22 mouse cellular contexts compared by ENCODE assay signal in the genomic region with DNA sequence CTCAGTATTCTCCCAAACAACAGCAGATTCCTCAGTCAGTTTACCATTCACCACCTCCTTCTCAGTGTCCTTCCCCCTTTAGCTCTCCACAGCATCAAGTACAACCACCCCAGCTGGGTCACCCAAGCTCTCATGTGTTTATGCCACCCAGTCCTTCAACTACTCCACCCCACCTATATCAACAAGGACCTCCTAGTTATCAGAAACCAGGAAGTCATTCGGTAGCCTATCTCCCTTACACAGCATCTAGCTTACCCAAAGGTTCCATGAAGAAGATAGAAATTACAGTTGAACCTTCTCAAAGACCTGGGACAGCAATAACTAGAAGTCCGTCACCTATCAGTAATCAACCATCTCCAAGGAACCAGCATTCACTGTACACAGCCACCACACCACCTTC. TPM values are rescaled to one million over a fixed set of nuclear protein-coding genes. Genes with fewer than 3 reads are reported as not detected.
A peak's percentile ranks its signal among the peaks of the same experiment; 100 is the strongest.
DNase-seq lines count a peak whose midpoint lies in the region; ATAC-seq and TF ChIP-seq lines count a peak whose summit lies in the region.
"Had no signal": no experiment of that assay in that cellular context is flagged by ENCODE, and none has a peak within 500 bp of the region (broad histone marks: within the 10 kb centered on the region; RNA-seq: fewer than 3 reads in every experiment).

No protein-coding gene starts in this region.

- peak overlapping the region; percentile 29; the same call in 1 of the 2 replicates for H3K27ac ChIP-seq in MEL (ENCODE audit: control insufficient read depth, low read depth, low read length)
- peak overlapping the region; percentile 92 for H3K27ac ChIP-seq in liver, embryonic 16.5 days (ENCODE audit: low read length)
- no peak overlapping the region for H3K27ac ChIP-seq in thymus, adult 2 months (ENCODE audit: control insufficient read depth, insufficient read depth, low read length)
- no peak overlapping the region for H3K27ac ChIP-seq in hindbrain, embryonic 16.5 days (ENCODE audit: low read depth, low read length)
- no peak overlapping the region for H3K27ac ChIP-seq in forebrain, embryonic 14.5 days (ENCODE audit: low read depth, low read length)
- H3K27ac ChIP-seq: left cerebral cortex, adult 2 months had no signal

- no peaks in the 10 kb centered on the region for H3K27me3 ChIP-seq in MEL (ENCODE audit: control insufficient read depth in 1 of 2, insufficient read depth in 2 of 2, low read length in 2 of 2)
- no peaks in the 10 kb centered on the region for H3K27me3 ChIP-seq in liver, embryonic 16.5 days (ENCODE audit: control insufficient read depth, insufficient read depth, low read depth, low read length)
- no peaks in the 10 kb centered on the region for H3K27me3 ChIP-seq in thymus, adult 2 months (ENCODE audit: control insufficient read depth, insufficient read depth, low read length)
- H3K27me3 ChIP-seq in hindbrain, embryonic 16.5 days (replicated peaks; ENCODE audit: control insufficient read depth, insufficient read depth, low read length): no peaks in the 10 kb centered on the region
- no peaks in the 10 kb centered on the region for H3K27me3 ChIP-seq in forebrain, embryonic 14.5 days (replicated peaks; ENCODE audit: control insufficient read depth, insufficient read depth, low read length)

- peak; percentile 65 for DNase-seq in MEL (ENCODE audit: low read depth, low spot score)
- DNase-seq in c-Kit-negative CD71-positive TER-119-positive erythroid progenitor cells, embryonic 14.5 days (ENCODE audit: low read depth, low spot score): peak; percentile 48
- DNase-seq in thymus, adult 2 months: no peak
- DNase-seq in forebrain, embryonic 14.5 days (ENCODE audit: low spot score): no peak
- no peak for DNase-seq in heart, adult 9 months (ENCODE audit: low spot score in 2 of 2)
- DNase-seq: adrenal gland, adult 2 months; B cell, adult 2 months; cerebellum, adult 11-12 months; cerebellum, postnatal 14 days; gastrocnemius, postnatal 36 days; heart, postnatal 10 days; kidney, adult 9 months; kidney, postnatal 36 days; lung, adult 2 months; retina, postnatal 1 day had no signal

- no peak overlapping the region for H3K9ac ChIP-seq in MEL (ENCODE audit: control insufficient read depth, low read depth, low read length, poor library complexity, severe bottlenecking)
- H3K9ac ChIP-seq in liver, embryonic 16.5 days (ENCODE audit: low read depth, low read length): peak overlapping the region; percentile 41
- H3K9ac ChIP-seq in hindbrain, embryonic 16.5 days (ENCODE audit: low read depth, low read length): no peak overlapping the region
- H3K9ac ChIP-seq in forebrain, embryonic 14.5 days (ENCODE audit: low read length): no peak overlapping the region

- ATAC-seq in erythroid progenitor cell, adult 5-6 weeks (replicated peaks; ENCODE audit: low FRiP score, poor library complexity, severe bottlenecking): peak; percentile 95
- peak; percentile 99 for ATAC-seq in liver, embryonic 16.5 days (ENCODE audit: low read depth)
- ATAC-seq in hindbrain, embryonic 16.5 days: no peak
- ATAC-seq in forebrain, embryonic 14.5 days: no peak
- ATAC-seq: forebrain, embryonic 16.5 days had no signal

- TF ChIP-seq EP300 in MEL (IDR thresholded peaks at IDR 0.05; ENCODE audit: low read depth in 1 of 2, low read length in 2 of 2): peak; percentile 58 to 79

- no peaks in the 10 kb centered on the region for H3K9me3 ChIP-seq in MEL (replicated peaks; ENCODE audit: insufficient read depth, low read length)
- H3K9me3 ChIP-seq in liver, embryonic 16.5 days (replicated peaks; ENCODE audit: control insufficient read depth, low read length): no peaks in the 10 kb centered on the region
- H3K9me3 ChIP-seq in hindbrain, embryonic 16.5 days (ENCODE audit: control insufficient read depth, low read length): no peaks in the 10 kb centered on the region
- no peaks in the 10 kb centered on the region for H3K9me3 ChIP-seq in forebrain, embryonic 14.5 days (replicated peaks; ENCODE audit: control insufficient read depth, low read length)

- H3K4me1 ChIP-seq in MEL (ENCODE audit: control insufficient read depth in 1 of 2, insufficient read depth in 2 of 2, low read length in 2 of 2): peaks cover 0 to 6% of the 10 kb centered on the region in 2 experiments; a peak in 2 of 4 replicates
- no peaks in the 10 kb centered on the region; the same call in 1 of the 2 replicates for H3K4me1 ChIP-seq in liver, embryonic 16.5 days (ENCODE audit: control insufficient read depth, low read depth, low read length)
- no peaks in the 10 kb centered on the region for H3K4me1 ChIP-seq in thymus, adult 2 months (replicated peaks; ENCODE audit: control insufficient read depth, insufficient read depth, low read length)
- H3K4me1 ChIP-seq in hindbrain, embryonic 16.5 days (ENCODE audit: control insufficient read depth, insufficient read depth, low read depth, low read length): no peaks in the 10 kb centered on the region
- no peaks in the 10 kb centered on the region for H3K4me1 ChIP-seq in forebrain, embryonic 14.5 days (ENCODE audit: control insufficient read depth, insufficient read depth, low read length)

- peaks cover 5 to 6% of the 10 kb centered on the region in 2 experiments for H3K36me3 ChIP-seq in MEL (ENCODE audit: control insufficient read depth in 1 of 2, insufficient read depth in 2 of 2, low read length in 2 of 2)
- H3K36me3 ChIP-seq in liver, embryonic 16.5 days (ENCODE audit: control insufficient read depth, insufficient read depth): peaks cover 3% of the 10 kb centered on the region; the same call in 1 of the 2 replicates
- no peaks in the 10 kb centered on the region for H3K36me3 ChIP-seq in thymus, adult 2 months (ENCODE audit: control insufficient read depth, insufficient read depth, low read length)
- H3K36me3 ChIP-seq in hindbrain, embryonic 16.5 days (ENCODE audit: control insufficient read depth, insufficient read depth, low read length): no peaks in the 10 kb centered on the region
- 0 out of 2 replicates have a peak, but pooled peaks cover 5% of the 10 kb centered on the region for H3K36me3 ChIP-seq in forebrain, embryonic 14.5 days (ENCODE audit: control insufficient read depth, insufficient read depth, low read length)

- H3K4me2 ChIP-seq in liver, embryonic 16.5 days (ENCODE audit: low read depth, low read length): peak overlapping the region; percentile 53
- no peak overlapping the region for H3K4me2 ChIP-seq in hindbrain, embryonic 16.5 days (ENCODE audit: low read length)
- no peak overlapping the region for H3K4me2 ChIP-seq in forebrain, embryonic 14.5 days (ENCODE audit: low read length)
- H3K4me2 ChIP-seq: heart, embryonic 11.5 days; midbrain, embryonic 11.5 days had no signal

- TF ChIP-seq CTCF in MEL (IDR thresholded peaks at IDR 0.05 in 2 of 3, conservative IDR thresholded peaks at IDR 0.05 in 1 of 3; ENCODE audit: control insufficient read depth in 1 of 3, insufficient read depth in 1 of 3, low read depth in 2 of 3, low read length in 3 of 3, poor library complexity in 1 of 3, severe bottlenecking in 1 of 3): no peak
- no peak for TF ChIP-seq CTCF in thymus, adult 2 months (IDR thresholded peaks at IDR 0.05; ENCODE audit: borderline replicate concordance, control insufficient read depth, extremely low read depth, insufficient read depth, low read length, poor library complexity)

- TF ChIP-seq POLR2A in MEL (IDR thresholded peaks at IDR 0.05; ENCODE audit: control insufficient read depth in 1 of 2, insufficient read depth in 1 of 2, low read depth in 1 of 2, low read length in 2 of 2, poor library complexity in 1 of 2): no peak
- no peak for TF ChIP-seq POLR2A in thymus, adult 2 months (IDR thresholded peaks at IDR 0.05; ENCODE audit: control insufficient read depth, extremely low read depth, insufficient read depth, low read length, poor library complexity)

- no peak for TF ChIP-seq RAD21 in MEL (IDR thresholded peaks at IDR 0.05; ENCODE audit: low read depth, low read length)

- 39% methylated on average over 2 of the region's 2 CpGs for WGBS in liver, embryonic 16.5 days (ENCODE audit: insufficient replicate concordance)
- 98% methylated on average over 2 of the region's 2 CpGs for WGBS in thymus, adult 2 months
- WGBS in hindbrain, embryonic 16.5 days: 98% methylated on average over 2 of the region's 2 CpGs
- WGBS in forebrain, embryonic 14.5 days: 96% methylated on average over 2 of the region's 2 CpGs

- no peaks in the 10 kb centered on the region for H3K79me2 ChIP-seq in MEL (ENCODE audit: control insufficient read depth, insufficient read depth, low read length, poor library complexity)

- H3K4me3 ChIP-seq in MEL (ENCODE audit: control insufficient read depth in 1 of 2, insufficient read depth in 1 of 2, low read depth in 2 of 2, low read length in 2 of 2): no peak overlapping the region
- peak overlapping the region; percentile 51 for H3K4me3 ChIP-seq in liver, embryonic 16.5 days (ENCODE audit: low read depth, low read length)
- no peak overlapping the region for H3K4me3 ChIP-seq in thymus, adult 2 months (ENCODE audit: control insufficient read depth, insufficient read depth, low read length)
- no peak overlapping the region for H3K4me3 ChIP-seq in hindbrain, embryonic 16.5 days (ENCODE audit: low read length)
- no peak overlapping the region for H3K4me3 ChIP-seq in forebrain, embryonic 14.5 days (ENCODE audit: low read depth, low read length)
- H3K4me3 ChIP-seq: left cerebral cortex, adult 2 months had no signal

TF ChIP-seq in MEL, 35 proteins besides CTCF, POLR2A, EP300 and RAD21 (continues in another document):
- TF ChIP-seq ELF1 (IDR thresholded peaks at IDR 0.05; ENCODE audit: low read depth, low read length) (no peak), TCF12 (IDR thresholded peaks at IDR 0.05; ENCODE audit: low read depth, low read length) (peak; percentile 36; the same call in 1 of the 2 replicates), ZC3H11A (IDR thresholded peaks at IDR 0.05; ENCODE audit: low read depth, low read length) (no peak), MYB (IDR thresholded peaks at IDR 0.05; ENCODE audit: low read depth, low read length) (no peak), JUND (IDR thresholded peaks at IDR 0.05; ENCODE audit: low read depth, low read length) (no peak), POLR2AphosphoS2 (IDR thresholded peaks at IDR 0.05; ENCODE audit: low read length) (no peak), RCOR1 (IDR thresholded peaks at IDR 0.05; ENCODE audit: low read depth, low read length) (no peak), GABPA (IDR thresholded peaks at IDR 0.05; ENCODE audit: low read depth, low read length) (no peak)

RNA-seq across cellular contexts. Expression of a gene that starts 40.9 kb away (rescaled TPM):
- 5.2 and 7.3 TPM in 2 replicates for total RNA-seq in MEL (2012; rRNA removed)
- 10 to 100 TPM in 1 of 2 experiments, not detected in 1; 12.8 TPM for polyA plus RNA-seq in MEL (2012; ENCODE audit: insufficient read depth in 1 of 2, insufficient read length in 2 of 2, low read depth in 1 of 2, low replicate concordance in 2 of 2, missing spikeins in 1 of 2)
- 64.1 and 97.3 TPM in 2 replicates for total RNA-seq in erythroid progenitor cell, adult 5-6 weeks (2015; ENCODE audit: low replicate concordance)
- total RNA-seq in erythroid progenitor cell, adult 5-6 weeks (2017; ENCODE audit: low replicate concordance): 47.0 and 54.3 TPM in 2 replicates
- 7.4 and 8.7 TPM in 2 replicates for polyA plus RNA-seq in liver, embryonic 16.5 days (2015; fragmentation: Nextera tagmentation; extraction: Ambion mirVana)
- 7.0 and 10.4 TPM in 2 replicates for polyA plus RNA-seq in thymus, adult 2 months (2012; rRNA removed)
- 6.4 and 8.1 TPM in 2 replicates for polyA plus RNA-seq in hindbrain, embryonic 16.5 days (2015; fragmentation: Nextera tagmentation; extraction: Ambion mirVana)
- polyA plus RNA-seq in forebrain, embryonic 14.5 days (2014; fragmentation: Nextera tagmentation; extraction: Ambion mirVana): 6.1 and 6.4 TPM in 2 replicates

Comparison
In these comparisons a context has a peak if more than half of its experiments do, and no peak if none do; other contexts are left out.
1. DNase-seq: peak in MEL (single experiment) and c-Kit-negative CD71-positive TER-119-positive erythroid progenitor cells, embryonic 14.5 days (single experiment); none in thymus, adult 2 months (single experiment), forebrain, embryonic 14.5 days (single experiment) and heart, adult 9 months (0 of 2).
2. H3K27ac ChIP-seq: peak in MEL (single experiment) and liver, embryonic 16.5 days (single experiment); none in thymus, adult 2 months (single experiment), hindbrain, embryonic 16.5 days (single experiment) and forebrain, embryonic 14.5 days (single experiment).
3. ATAC-seq: peak in erythroid progenitor cell, adult 5-6 weeks (single experiment) and liver, embryonic 16.5 days (single experiment); none in hindbrain, embryonic 16.5 days (single experiment) and forebrain, embryonic 14.5 days (single experiment).